Mouse (Mus musculus) heart, embryonic 16.5 days (tissue): Measurements from ENCODE around the gene Afg3l1. TPM values are rescaled to one million over a fixed set of nuclear protein-coding genes. Genes with fewer than 3 reads are reported as not detected.

Experiments used
- ATAC-seq: fragments of 200-750 bp; cut with Nextera tagmentation; replicated peaks from 2 replicates; pipeline ENCODE4 v1.8.0; 2017; ENCODE audit warnings: moderate number of reproducible peaks; ENCODE audit not compliant: insufficient read depth, low FRiP score; ENCODE audit errors: extremely low read depth
- H3K27ac ChIP-seq: fragments of 300-500 bp; sonication (generic); 2 replicates; pipeline ENCODE4 v1.5.1; 2014; ENCODE audit warnings: mild to moderate bottlenecking, low read length, control low read depth, moderate library complexity
- H3K27me3 ChIP-seq: fragments of 300-500 bp; sonication (generic); 2 replicates; pipeline ENCODE4 v1.6.1; 2014; ENCODE audit warnings: low read length, mixed read lengths; ENCODE audit not compliant: control insufficient read depth, insufficient read depth
- H3K36me3 ChIP-seq: fragments of 300-500 bp; sonication (generic); 2 replicates; pipeline ENCODE4 v1.6.1; 2014; ENCODE audit not compliant: control insufficient read depth, insufficient read depth
- H3K4me1 ChIP-seq: fragments of 300-500 bp; sonication (generic); 2 replicates; pipeline ENCODE4 v1.6.1; 2014; ENCODE audit warnings: low read length, mixed read lengths; ENCODE audit not compliant: control insufficient read depth, insufficient read depth
- H3K4me2 ChIP-seq: fragments of 300-500 bp; sonication (generic); 2 replicates; pipeline ENCODE4 v1.6.1; 2014; ENCODE audit warnings: low read depth, mild to moderate bottlenecking, control low read depth, low read length
- H3K4me3 ChIP-seq: fragments of 300-500 bp; sonication (generic); 2 replicates; pipeline ENCODE4 v1.5.1; 2014; ENCODE audit warnings: mild to moderate bottlenecking, control low read depth, low read length
- H3K9ac ChIP-seq: fragments of 300-500 bp; sonication (generic); 2 replicates; pipeline ENCODE4 v1.6.1; 2014; ENCODE audit warnings: low read length, control low read depth
- H3K9me3 ChIP-seq: fragments of 300-500 bp; sonication (generic); replicated peaks from 2 replicates; pipeline ENCODE4 v1.6.1; 2016; ENCODE audit warnings: low read length; ENCODE audit not compliant: control insufficient read depth
- WGBS: fragments of 180-500 bp; shearing (Covaris S2); extraction: QIAGEN DNeasy Blood & Tissue Kit; methylation state at CpG from one replicate; pipeline ENCODE4 v1.1.7; 2014; 5-methylcytosine and 5-hydroxymethylcytosine counted together
- polyA plus RNA-seq: library from polyadenylated mRNA; unstranded; fragments of >200 nt; fragmentation: Nextera tagmentation; extraction: Ambion mirVana; gene quantifications from 2 replicates; pipeline ENCODE4 v1.2.1, GENCODE M21; 2015

The Afg3l1 gene
- polyA plus RNA-seq, 1 experiment from 2014 or later = 44.3 TPM

GRCm38 (mm10) chr8:123478456-123479218 lies 934 bp downstream of the Afg3l1 start:
- H3K4me1 ChIP-seq = peaks cover 13% of the 10 kb centered on the region
- H3K9ac ChIP-seq = peak overlapping the region; percentile 89
- H3K36me3 ChIP-seq = peaks cover 13% of the 10 kb centered on the region
- H3K4me2 ChIP-seq = peak overlapping the region; percentile 84
- WGBS = 33% methylated on average over 16 of the region's 16 CpGs
- no peaks in the 10 kb centered on the region for H3K27me3 ChIP-seq
- peak overlapping the region; percentile 92 for H3K27ac ChIP-seq
- no peak for ATAC-seq
- peak overlapping the region; percentile 88 for H3K4me3 ChIP-seq
- H3K9me3 ChIP-seq = no peaks in the 10 kb centered on the region

DNA sequence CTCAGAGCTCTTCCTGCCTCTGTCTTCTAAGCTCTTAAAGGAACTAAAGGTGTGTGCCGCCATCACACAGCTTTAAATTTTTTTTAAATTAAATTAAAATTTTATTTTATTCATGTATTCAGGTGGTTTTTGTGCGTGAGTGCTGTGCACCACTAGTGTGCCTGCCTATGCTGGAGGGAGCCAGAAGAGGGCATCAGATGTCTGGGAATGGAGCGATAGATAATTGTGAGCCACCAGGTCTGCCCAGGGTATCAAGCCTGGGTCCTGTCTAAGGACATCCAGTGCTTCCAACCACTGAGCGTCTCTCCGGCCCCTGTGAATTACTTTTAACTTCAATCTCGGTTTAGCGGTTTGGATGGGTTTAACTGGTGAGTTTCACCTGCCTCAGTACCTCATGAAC lies 4.9 kb downstream of the Afg3l1 start:
- peaks cover 9% of the 10 kb centered on the region for H3K4me1 ChIP-seq
- no peaks in the 10 kb centered on the region for H3K9me3 ChIP-seq
- WGBS = 85% methylated on average over 7 of the region's 7 CpGs
- peaks cover 41% of the 10 kb centered on the region for H3K36me3 ChIP-seq
- H3K4me2 ChIP-seq = no peak overlapping the region
- no peaks in the 10 kb centered on the region for H3K27me3 ChIP-seq
- no peak overlapping the region for H3K9ac ChIP-seq
- no peak for ATAC-seq
- no peak overlapping the region for H3K27ac ChIP-seq
- H3K4me3 ChIP-seq = no peak overlapping the region

DNA sequence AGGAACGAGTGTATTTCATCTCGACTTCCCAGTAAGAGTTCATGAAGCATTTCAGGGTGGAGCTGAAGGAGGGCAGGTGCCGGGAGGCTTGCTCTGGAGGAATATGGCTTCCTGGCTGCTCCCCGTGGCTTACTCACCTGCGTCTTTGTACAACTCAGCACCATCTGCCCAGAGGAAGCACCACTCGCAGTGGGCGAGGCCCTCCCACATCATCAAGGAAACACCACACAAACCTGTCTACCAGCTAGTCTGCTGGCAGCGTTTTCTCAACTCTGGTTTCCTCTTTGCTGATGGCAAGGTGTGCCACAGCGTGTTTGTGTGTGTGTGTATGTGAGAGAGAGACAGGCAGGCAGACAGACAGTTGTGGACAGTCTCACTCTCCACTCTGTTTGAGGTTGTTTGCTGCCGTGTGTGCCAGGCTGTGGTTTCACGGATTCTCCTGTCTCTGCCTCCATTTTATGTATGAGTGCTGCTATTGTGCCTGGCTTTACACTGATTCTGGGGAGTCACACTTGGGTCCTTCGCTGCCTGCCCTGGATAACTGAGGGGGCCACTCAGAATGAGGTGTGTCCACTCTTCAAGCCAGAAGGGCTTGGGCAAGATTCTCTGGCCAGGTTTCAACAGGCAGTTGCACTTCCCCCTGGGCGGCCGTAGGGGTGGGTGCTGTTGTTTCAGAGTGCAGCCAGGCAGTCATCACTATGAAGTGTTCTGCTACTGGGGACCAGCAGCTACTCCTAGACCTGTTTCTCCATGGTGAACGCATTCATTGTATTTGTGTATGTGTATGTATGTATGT lies 13.8 kb downstream of the Afg3l1 start:
- ATAC-seq = no peak
- peaks cover 83% of the 10 kb centered on the region for H3K36me3 ChIP-seq
- H3K9ac ChIP-seq = no peak overlapping the region
- H3K27me3 ChIP-seq = no peaks in the 10 kb centered on the region
- H3K9me3 ChIP-seq = no peaks in the 10 kb centered on the region
- no peak overlapping the region for H3K27ac ChIP-seq
- WGBS = 90% methylated on average over 15 of the region's 15 CpGs
- no peaks in the 10 kb centered on the region for H3K4me1 ChIP-seq
- H3K4me3 ChIP-seq = no peak overlapping the region
- H3K4me2 ChIP-seq = no peak overlapping the region

DNA sequence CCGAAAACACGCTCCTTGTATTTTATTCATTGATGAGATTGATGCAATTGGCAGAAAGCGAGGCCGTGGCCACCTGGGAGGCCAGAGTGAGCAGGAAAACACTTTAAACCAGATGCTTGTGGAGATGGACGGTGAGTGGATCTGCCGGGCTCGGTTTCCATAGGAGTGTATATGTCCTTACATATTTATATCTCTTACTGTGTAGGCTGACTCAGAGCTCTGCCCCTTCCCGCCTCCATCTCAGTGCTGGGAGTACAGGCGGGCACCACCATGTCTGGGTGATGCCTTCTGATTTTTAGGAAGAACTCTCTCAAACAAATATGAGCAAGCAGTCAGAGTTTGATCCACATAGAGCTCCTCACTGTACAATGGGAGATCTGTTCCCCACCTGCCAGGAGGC lies 15.2 kb downstream of the Afg3l1 start:
- Histone ChIP-seq H3K4me1 (no peaks in the 10 kb centered on the region), H3K9ac (no peak overlapping the region), H3K4me3 (no peak overlapping the region), H3K36me3 (peaks cover 81% of the 10 kb centered on the region), H3K27me3 (no peaks in the 10 kb centered on the region), H3K27ac (no peak overlapping the region), H3K9me3 (no peaks in the 10 kb centered on the region), H3K4me2 (no peak overlapping the region)
- no peak for ATAC-seq
- whole genome bisulfite sequencing = 96% methylated on average over 9 of the region's 9 CpGs

- no peak overlapping the region for H3K9ac ChIP-seq
- no peak overlapping the region for H3K4me3 ChIP-seq
- no peak overlapping the region for H3K27ac ChIP-seq
- 91% methylated on average over 4 of the region's 4 CpGs for WGBS
- H3K4me2 ChIP-seq = no peak overlapping the region
- peaks cover 85% of the 10 kb centered on the region for H3K36me3 ChIP-seq
- H3K4me1 ChIP-seq = no peaks in the 10 kb centered on the region
- H3K9me3 ChIP-seq = no peaks in the 10 kb centered on the region
- no peaks in the 10 kb centered on the region for H3K27me3 ChIP-seq
- no peak for ATAC-seq
These were observed 20.0 kb downstream of the Afg3l1 start for GRCm38 (mm10) chr8:123497699-123498098.

GRCm38 (mm10) chr8:123498963-123499362 lies 21.3 kb downstream of the Afg3l1 start:
- Histone ChIP-seq H3K27me3 (no peaks in the 10 kb centered on the region), H3K27ac (no peak overlapping the region), H3K9ac (no peak overlapping the region), H3K4me1 (no peaks in the 10 kb centered on the region), H3K4me3 (no peak overlapping the region), H3K4me2 (no peak overlapping the region), H3K9me3 (0 out of 2 replicates have a peak, but pooled peaks cover 4% of the 10 kb centered on the region), H3K36me3 (peaks cover 86% of the 10 kb centered on the region)
- ATAC-seq = no peak
- WGBS = 89% methylated on average over 11 of the region's 11 CpGs

DNA sequence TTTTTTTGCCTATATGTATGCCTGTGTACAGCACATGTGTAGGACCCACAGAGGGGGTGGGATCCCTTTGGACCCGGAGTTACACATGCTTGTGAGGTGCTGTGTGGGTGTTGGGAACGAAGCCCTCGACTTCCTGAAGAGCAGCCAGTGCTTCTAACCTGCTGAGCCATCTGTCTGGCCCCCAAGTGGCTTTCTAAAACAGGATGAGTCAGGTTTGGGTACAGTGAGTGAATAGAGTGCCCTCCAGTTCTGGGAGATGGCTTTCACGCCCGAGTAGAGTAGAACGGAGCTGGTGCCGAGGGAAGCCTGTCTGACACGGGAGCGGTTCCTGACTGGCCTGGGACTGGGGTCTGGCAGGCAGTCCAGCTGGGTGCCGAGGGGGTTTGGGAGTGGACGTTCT lies 21.9 kb downstream of the Afg3l1 start:
- ATAC-seq = no peak
- Histone ChIP-seq H3K4me3 (no peak overlapping the region), H3K9me3 (0 out of 2 replicates have a peak, but pooled peaks cover 4% of the 10 kb centered on the region), H3K27me3 (no peaks in the 10 kb centered on the region), H3K36me3 (peaks cover 81% of the 10 kb centered on the region), H3K27ac (no peak overlapping the region), H3K9ac (no peak overlapping the region), H3K4me2 (no peak overlapping the region), H3K4me1 (no peaks in the 10 kb centered on the region)
- 92% methylated on average over 11 of the region's 11 CpGs for WGBS

- ATAC-seq = no peak
- Histone ChIP-seq H3K4me3 (no peak overlapping the region), H3K36me3 (peaks cover 57% of the 10 kb centered on the region), H3K27ac (no peak overlapping the region), H3K4me1 (no peaks in the 10 kb centered on the region), H3K9me3 (0 out of 2 replicates have a peak, but pooled peaks cover 4% of the 10 kb centered on the region), H3K9ac (no peak overlapping the region), H3K4me2 (no peak overlapping the region), H3K27me3 (no peaks in the 10 kb centered on the region)
- WGBS = 82% methylated on average over 5 of the region's 5 CpGs
These were observed 24.5 kb downstream of the Afg3l1 start for GRCm38 (mm10) chr8:123502192-123502591.
